Comparison of ENCODE assay signal across 9 mouse cellular contexts in genomic region chr19:45308676-45309275, GRCm38 (mm10). TPM values are rescaled to one million over a fixed set of nuclear protein-coding genes. Genes with fewer than 3 reads are reported as not detected.
DNase-seq lines count a peak whose midpoint lies in the region; ATAC-seq and TF ChIP-seq lines count a peak whose summit lies in the region.
"Had no signal": no experiment of that assay in that cellular context is flagged by ENCODE, and none has a peak within 500 bp of the region (broad histone marks: within the 10 kb centered on the region; RNA-seq: fewer than 3 reads in every experiment).

No protein-coding gene starts in this region.

- DNase-seq in hindbrain, postnatal 0 days (ENCODE audit: low spot score) = no peak
- no peak for DNase-seq in hindbrain, embryonic 14.5 days (ENCODE audit: low spot score)
- DNase-seq in lung, adult 2 months = peak; percentile 19
- no peak for DNase-seq in spleen, postnatal 36 days (ENCODE audit: low spot score in 2 of 2)
- DNase-seq in midbrain, embryonic 10.5 days (ENCODE audit: low spot score) = no peak
- DNase-seq in frontal cortex, postnatal 14 days (ENCODE audit: low spot score in 2 of 2) = no peak

- 63% methylated on average over 8 of the region's 8 CpGs for WGBS in hindbrain, postnatal 0 days
- WGBS in hindbrain, embryonic 14.5 days = 63% methylated on average over 8 of the region's 8 CpGs
- WGBS in lung, adult 2 months = 58% methylated on average over 8 of the region's 8 CpGs
- WGBS in midbrain, embryonic 10.5 days = 64% methylated on average over 8 of the region's 8 CpGs

- TF ChIP-seq CTCF in hindbrain, postnatal 0 days (IDR thresholded peaks at IDR 0.05; ENCODE audit: low read depth) = peak; percentile 30
- TF ChIP-seq CTCF in E14TG2a.4 (conservative IDR thresholded peaks at IDR 0.05; ENCODE audit: low read length) = peak; percentile 51
- TF ChIP-seq CTCF in bone marrow macrophage, adult 2 months (IDR thresholded peaks at IDR 0.05; ENCODE audit: low read depth, low read length) = peak; percentile 40; the same call in 1 of the 2 replicates
- TF ChIP-seq CTCF in lung, adult 2 months (IDR thresholded peaks at IDR 0.05; ENCODE audit: insufficient read depth, low read length) = peak; percentile 45; the same call in 1 of the 2 replicates

- no peaks in the 10 kb centered on the region for H3K27me3 ChIP-seq in hindbrain, postnatal 0 days (ENCODE audit: insufficient read depth, low read length)
- peaks cover 37% of the 10 kb centered on the region for H3K27me3 ChIP-seq in hindbrain, embryonic 14.5 days (ENCODE audit: control insufficient read depth, insufficient read depth, low read length)
- H3K27me3 ChIP-seq in E14TG2a.4 (ENCODE audit: insufficient read depth, low read length) = peaks cover 57% of the 10 kb centered on the region
- H3K27me3 ChIP-seq in midbrain, embryonic 10.5 days (ENCODE audit: low read depth, poor library complexity, severe bottlenecking) = peaks cover 100% of the 10 kb centered on the region

- H3K9ac ChIP-seq in hindbrain, postnatal 0 days (replicated peaks; ENCODE audit: low read length) = no peak overlapping the region
- no peak overlapping the region for H3K9ac ChIP-seq in hindbrain, embryonic 14.5 days
- H3K9ac ChIP-seq: embryonic facial prominence, embryonic 12.5 days had no signal

- no peaks in the 10 kb centered on the region for H3K9me3 ChIP-seq in hindbrain, postnatal 0 days (ENCODE audit: low read length)
- no peaks in the 10 kb centered on the region for H3K9me3 ChIP-seq in hindbrain, embryonic 14.5 days (ENCODE audit: control insufficient read depth, low read length)
- H3K9me3 ChIP-seq in E14TG2a.4 (ENCODE audit: low read length) = no peaks in the 10 kb centered on the region
- no peaks in the 10 kb centered on the region for H3K9me3 ChIP-seq in midbrain, embryonic 10.5 days (replicated peaks)
- H3K9me3 ChIP-seq: embryonic facial prominence, embryonic 12.5 days had no signal

- no peaks in the 10 kb centered on the region for H3K36me3 ChIP-seq in hindbrain, postnatal 0 days (ENCODE audit: insufficient read depth, low read length)
- no peaks in the 10 kb centered on the region for H3K36me3 ChIP-seq in hindbrain, embryonic 14.5 days (replicated peaks; ENCODE audit: control insufficient read depth, insufficient read depth)
- no peaks in the 10 kb centered on the region for H3K36me3 ChIP-seq in E14TG2a.4 (ENCODE audit: insufficient read depth, low read length)
- H3K36me3 ChIP-seq in midbrain, embryonic 10.5 days = no peaks in the 10 kb centered on the region
- H3K36me3 ChIP-seq: embryonic facial prominence, embryonic 12.5 days had no signal

- no peak overlapping the region for H3K4me2 ChIP-seq in hindbrain, postnatal 0 days (ENCODE audit: low read depth, low read length)
- H3K4me2 ChIP-seq in hindbrain, embryonic 14.5 days (replicated peaks) = no peak overlapping the region
- H3K4me2 ChIP-seq: embryonic facial prominence, embryonic 12.5 days had no signal

- ATAC-seq in hindbrain, postnatal 0 days = no peak
- no peak for ATAC-seq in hindbrain, embryonic 14.5 days (ENCODE audit: low FRiP score)

- H3K4me3 ChIP-seq in hindbrain, postnatal 0 days (ENCODE audit: low read length) = no peak overlapping the region
- no peak overlapping the region for H3K4me3 ChIP-seq in hindbrain, embryonic 14.5 days (replicated peaks; ENCODE audit: low read length)
- H3K4me3 ChIP-seq in E14TG2a.4 (replicated peaks; ENCODE audit: low read length) = no peak overlapping the region
- no peak overlapping the region for H3K4me3 ChIP-seq in bone marrow macrophage, adult 2 months (ENCODE audit: insufficient read depth, low read length)
- no peak overlapping the region for H3K4me3 ChIP-seq in lung, adult 2 months (replicated peaks; ENCODE audit: extremely low read depth, low read depth, low read length)
- H3K4me3 ChIP-seq in midbrain, embryonic 10.5 days = no peak overlapping the region
- H3K4me3 ChIP-seq: embryonic facial prominence, embryonic 12.5 days had no signal

- no peaks in the 10 kb centered on the region for H3K4me1 ChIP-seq in hindbrain, postnatal 0 days (ENCODE audit: insufficient read depth, low read length)
- peaks cover 47% of the 10 kb centered on the region for H3K4me1 ChIP-seq in hindbrain, embryonic 14.5 days (replicated peaks; ENCODE audit: control insufficient read depth, insufficient read depth, low read length)
- peaks cover 59% of the 10 kb centered on the region for H3K4me1 ChIP-seq in E14TG2a.4 (replicated peaks; ENCODE audit: low read depth, low read length)
- H3K4me1 ChIP-seq in bone marrow macrophage, adult 2 months (ENCODE audit: control insufficient read depth, insufficient read depth, low read length) = peaks cover 19% of the 10 kb centered on the region
- H3K4me1 ChIP-seq in lung, adult 2 months (ENCODE audit: control insufficient read depth, insufficient read depth, low read length) = no peaks in the 10 kb centered on the region
- peaks cover 40% of the 10 kb centered on the region for H3K4me1 ChIP-seq in midbrain, embryonic 10.5 days

- no peak for TF ChIP-seq POLR2A in bone marrow macrophage, adult 2 months (IDR thresholded peaks at IDR 0.05; ENCODE audit: borderline replicate concordance, low read depth, low read length)
- TF ChIP-seq POLR2A in lung, adult 2 months (IDR thresholded peaks at IDR 0.05; ENCODE audit: borderline replicate concordance, extremely low read depth, low read depth, low read length) = no peak

- no peak overlapping the region for H3K27ac ChIP-seq in hindbrain, postnatal 0 days
- H3K27ac ChIP-seq in hindbrain, embryonic 14.5 days = no peak overlapping the region
- no peak overlapping the region for H3K27ac ChIP-seq in bone marrow macrophage, adult 2 months (ENCODE audit: insufficient read depth, low read depth, low read length)
- no peak overlapping the region for H3K27ac ChIP-seq in midbrain, embryonic 10.5 days (replicated peaks)
- H3K27ac ChIP-seq: embryonic facial prominence, embryonic 12.5 days had no signal

RNA-seq across cellular contexts. Expression of gene Btrc, which starts 54.8 kb away (rescaled TPM):
- total RNA-seq in hindbrain, postnatal 0 days (2014; rRNA removed) = 55.3 and 59.9 TPM in 2 replicates
- polyA plus RNA-seq in hindbrain, postnatal 0 days (2015; fragmentation: Nextera tagmentation; extraction: Ambion mirVana) = 47.9 and 49.5 TPM in 2 replicates
- 74.3 TPM in 2 replicates for polyA plus RNA-seq in hindbrain, embryonic 14.5 days (2014; fragmentation: Nextera tagmentation; extraction: Ambion mirVana)
- 14.0 and 16.7 TPM in 2 replicates for polyA plus RNA-seq in bone marrow macrophage, adult 2 months (2012; ENCODE audit: insufficient read depth, insufficient read length, missing spikeins)
- polyA plus RNA-seq in lung, adult 2 months (2012; rRNA removed) = 11.7 and 16.9 TPM in 2 replicates
- polyA plus RNA-seq in midbrain, embryonic 10.5 days (2016; fragmentation: Nextera tagmentation; extraction: Ambion mirVana) = 43.1 and 57.5 TPM in 2 replicates
